Mouse (Mus musculus) MEL (cell line): ENCODE measurements around the gene Ntrk3. TPM values are rescaled to one million over a fixed set of nuclear protein-coding genes. Genes with fewer than 3 reads are reported as not detected.

Experiments
- DNase-seq: peaks from one replicate; pipeline ENCODE4 v3.0.0; 2011; ENCODE audit warnings: low read depth, low spot score
- H3K27ac ChIP-seq: 2 replicates; pipeline ENCODE4 v1.5.1; 2012; ENCODE audit warnings: low read depth, mild to moderate bottlenecking, control low read depth, low read length, moderate library complexity; ENCODE audit not compliant: control insufficient read depth
- H3K27me3 ChIP-seq, 2 experiments: fragments of 150-350 bp in 1 of 2; sonication (generic) in 1 of 2; 2 replicates each; pipeline ENCODE4 v1.6.1; 2012; ENCODE audit warnings: low read length in 2 of 2, mild to moderate bottlenecking in 2 of 2, improper control_type of control experiment in 1 of 2, moderate library complexity in 1 of 2; ENCODE audit not compliant: insufficient read depth in 2 of 2, control insufficient read depth in 1 of 2
- H3K36me3 ChIP-seq, 2 experiments: 2 replicates each; pipeline ENCODE4 v1.6.1; 2012 to 2014; ENCODE audit warnings: low read length in 2 of 2, improper control_type of control experiment in 1 of 2, inconsistent platforms in 1 of 2, mild to moderate bottlenecking in 1 of 2; ENCODE audit not compliant: insufficient read depth in 2 of 2, control insufficient read depth in 1 of 2
- H3K4me1 ChIP-seq, 2 experiments: fragments of 150-350 bp in 1 of 2; sonication (generic) in 1 of 2; 2 replicates each; pipeline ENCODE4 v1.6.1; 2012; ENCODE audit warnings: low read length in 2 of 2, improper control_type of control experiment in 1 of 2, mild to moderate bottlenecking in 1 of 2; ENCODE audit not compliant: insufficient read depth in 2 of 2, control insufficient read depth in 1 of 2
- H3K4me3 ChIP-seq, 2 experiments: fragments of 150-350 bp in 1 of 2; sonication (generic) in 1 of 2; 2 replicates each; pipeline ENCODE4 v1.5.1; 2012; ENCODE audit warnings: low read depth in 2 of 2, low read length in 2 of 2, mild to moderate bottlenecking in 2 of 2, moderate library complexity in 2 of 2, control low read depth in 1 of 2, improper control_type of control experiment in 1 of 2; ENCODE audit not compliant: control insufficient read depth in 1 of 2, insufficient read depth in 1 of 2
- H3K79me2 ChIP-seq: 2 replicates; pipeline ENCODE4 v1.6.1; 2012; ENCODE audit warnings: mild to moderate bottlenecking, low read length, moderate library complexity; ENCODE audit not compliant: control insufficient read depth, poor library complexity, insufficient read depth
- H3K9ac ChIP-seq: 2 replicates; pipeline ENCODE4 v1.6.1; 2012; ENCODE audit warnings: low read depth, mild to moderate bottlenecking, control low read depth, low read length, moderate library complexity; ENCODE audit not compliant: control insufficient read depth, poor library complexity, severe bottlenecking
- H3K9me3 ChIP-seq: fragments of 150-350 bp; sonication (generic); replicated peaks from 2 replicates; pipeline ENCODE4 v1.6.1; 2012; ENCODE audit warnings: mild to moderate bottlenecking, low read length, improper control_type of control experiment, moderate library complexity; ENCODE audit not compliant: insufficient read depth
- BHLHE40 ChIP-seq: IDR thresholded peaks from 2 replicates; pipeline ENCODE4 v1.6.1; 2012; ENCODE audit warnings: low read depth, mild to moderate bottlenecking, inconsistent platforms, low read length, improper control_type of control experiment, borderline replicate concordance
- CHD1 ChIP-seq: IDR thresholded peaks from 2 replicates; pipeline ENCODE4 v1.6.1; 2012; ENCODE audit warnings: low read depth, mild to moderate bottlenecking, inconsistent platforms, low read length, improper control_type of control experiment
- CHD2 ChIP-seq: IDR thresholded peaks from 2 replicates; pipeline ENCODE4 v1.6.1; 2011; ENCODE audit warnings: low read length, improper control_type of control experiment
- CTCF ChIP-seq, 3 experiments: IDR thresholded peaks in 2 of 3; conservative IDR thresholded peaks in 1 of 3; 2 replicates each; pipeline ENCODE4 v1.5.1; 2011 to 2012; ENCODE audit warnings: low read length in 3 of 3, low read depth in 2 of 3, mild to moderate bottlenecking in 2 of 3, improper control_type of control experiment in 1 of 3, inconsistent platforms in 1 of 3, mixed read lengths in 1 of 3, moderate library complexity in 1 of 3; ENCODE audit not compliant: control insufficient read depth in 1 of 3, insufficient read depth in 1 of 3, poor library complexity in 1 of 3, severe bottlenecking in 1 of 3
- E2F4 ChIP-seq: IDR thresholded peaks from 2 replicates; pipeline ENCODE4 v1.6.1; 2011; ENCODE audit warnings: low read depth, low read length, improper control_type of control experiment, borderline replicate concordance
- ELF1 ChIP-seq: IDR thresholded peaks from 2 replicates; pipeline ENCODE4 v1.6.1; 2014; ENCODE audit warnings: low read depth, mild to moderate bottlenecking, inconsistent platforms, low read length, improper control_type of control experiment, moderate library complexity
- EP300 ChIP-seq, 2 experiments: IDR thresholded peaks; 2 replicates each; pipeline ENCODE4 v1.6.1; 2011; ENCODE audit warnings: improper control_type of control experiment in 2 of 2, low read length in 2 of 2, low read depth in 1 of 2, mild to moderate bottlenecking in 1 of 2
- ETS1 ChIP-seq: IDR thresholded peaks from 2 replicates; pipeline ENCODE4 v1.6.1; 2012; ENCODE audit warnings: low read depth, mild to moderate bottlenecking, inconsistent platforms, low read length, improper control_type of control experiment, moderate library complexity
- GABPA ChIP-seq: IDR thresholded peaks from 2 replicates; pipeline ENCODE4 v1.6.1; 2012; ENCODE audit warnings: low read depth, mild to moderate bottlenecking, inconsistent platforms, low read length, improper control_type of control experiment, moderate library complexity
- GATA1 ChIP-seq: IDR thresholded peaks from 2 replicates; pipeline ENCODE4 v1.6.1; 2011; ENCODE audit warnings: low read depth, low read length, improper control_type of control experiment
- HCFC1 ChIP-seq: IDR thresholded peaks from 2 replicates; pipeline ENCODE4 v1.6.1; 2012; ENCODE audit warnings: low read depth, mild to moderate bottlenecking, inconsistent platforms, low read length, improper control_type of control experiment, moderate library complexity
- JUND ChIP-seq: IDR thresholded peaks from 2 replicates; pipeline ENCODE4 v1.6.1; 2011; ENCODE audit warnings: low read depth, mild to moderate bottlenecking, improper control_type of control experiment, low read length
- KAT2A ChIP-seq: conservative IDR thresholded peaks from 2 replicates; pipeline ENCODE4 v1.6.1; 2012; ENCODE audit warnings: low read depth, low read length, improper control_type of control experiment, inconsistent platforms
- MAZ ChIP-seq: IDR thresholded peaks from 2 replicates; pipeline ENCODE4 v1.6.1; 2012; ENCODE audit warnings: low read depth, mild to moderate bottlenecking, inconsistent platforms, low read length, improper control_type of control experiment
- MEF2A ChIP-seq: IDR thresholded peaks from 2 replicates; pipeline ENCODE4 v1.6.1; 2014; ENCODE audit warnings: low read depth, mild to moderate bottlenecking, inconsistent platforms, low read length, improper control_type of control experiment; ENCODE audit not compliant: poor library complexity, insufficient replicate concordance, severe bottlenecking; ENCODE audit errors: extremely low read depth
- MXI1 ChIP-seq: IDR thresholded peaks from 2 replicates; pipeline ENCODE4 v1.6.1; 2011; ENCODE audit warnings: mild to moderate bottlenecking, low read depth, low read length, improper control_type of control experiment
- MYB ChIP-seq: IDR thresholded peaks from 2 replicates; pipeline ENCODE4 v1.6.1; 2011; ENCODE audit warnings: mild to moderate bottlenecking, low read depth, low read length, improper control_type of control experiment
- MYC ChIP-seq: IDR thresholded peaks from 2 replicates; pipeline ENCODE4 v1.6.1; 2011; ENCODE audit warnings: low read depth, mild to moderate bottlenecking, low read length, improper control_type of control experiment, moderate library complexity
- NELFE ChIP-seq: IDR thresholded peaks from 2 replicates; pipeline ENCODE4 v1.6.1; 2011; ENCODE audit warnings: low read depth, low read length, improper control_type of control experiment
- POLR2A ChIP-seq, 2 experiments: IDR thresholded peaks; 2 replicates each; pipeline ENCODE4 v1.6.1; 2011 to 2012; ENCODE audit warnings: low read length in 2 of 2, mild to moderate bottlenecking in 2 of 2, control low read depth in 1 of 2, improper control_type of control experiment in 1 of 2, low read depth in 1 of 2, moderate library complexity in 1 of 2; ENCODE audit not compliant: control insufficient read depth in 1 of 2, insufficient read depth in 1 of 2, poor library complexity in 1 of 2
- POLR2AphosphoS2 ChIP-seq: IDR thresholded peaks from 2 replicates; pipeline ENCODE4 v1.6.1; 2011; ENCODE audit warnings: low read length, improper control_type of control experiment
- POLR2AphosphoS5 ChIP-seq: IDR thresholded peaks from 2 replicates; pipeline ENCODE4 v1.6.1; 2012; ENCODE audit warnings: low read depth, borderline replicate concordance, mild to moderate bottlenecking, inconsistent platforms, low read length, moderate library complexity, mixed read lengths
- RAD21 ChIP-seq: IDR thresholded peaks from 2 replicates; pipeline ENCODE4 v1.6.1; 2011; ENCODE audit warnings: mild to moderate bottlenecking, low read depth, low read length, improper control_type of control experiment
- RCOR1 ChIP-seq: IDR thresholded peaks from 2 replicates; pipeline ENCODE4 v1.6.1; 2012; ENCODE audit warnings: low read depth, mild to moderate bottlenecking, inconsistent platforms, low read length, improper control_type of control experiment
- SIN3A ChIP-seq: IDR thresholded peaks from 2 replicates; pipeline ENCODE4 v1.6.1; 2012; ENCODE audit warnings: low read length, improper control_type of control experiment, inconsistent platforms
- SMC3 ChIP-seq: IDR thresholded peaks from 2 replicates; pipeline ENCODE4 v1.6.1; 2011; ENCODE audit warnings: low read depth, low read length, improper control_type of control experiment
- TAL1 ChIP-seq: IDR thresholded peaks from 2 replicates; pipeline ENCODE4 v1.6.1; 2012; ENCODE audit warnings: mild to moderate bottlenecking, inconsistent platforms, low read length, moderate library complexity, mixed read lengths
- TBP ChIP-seq: IDR thresholded peaks from 2 replicates; pipeline ENCODE4 v1.8.0; 2011; ENCODE audit warnings: low read depth, low read length, improper control_type of control experiment
- TCF12 ChIP-seq: IDR thresholded peaks from 2 replicates; pipeline ENCODE4 v1.6.1; 2014; ENCODE audit warnings: low read depth, mild to moderate bottlenecking, inconsistent platforms, low read length, improper control_type of control experiment, moderate library complexity
- UBTF ChIP-seq: IDR thresholded peaks from 2 replicates; pipeline ENCODE4 v1.6.1; 2012; ENCODE audit warnings: low read depth, mild to moderate bottlenecking, inconsistent platforms, low read length, improper control_type of control experiment, moderate library complexity, borderline replicate concordance; ENCODE audit not compliant: insufficient read depth
- USF1 ChIP-seq: IDR thresholded peaks from 2 replicates; pipeline ENCODE4 v1.6.1; 2014; ENCODE audit warnings: low read depth, mild to moderate bottlenecking, inconsistent platforms, low read length, improper control_type of control experiment, moderate library complexity
- USF2 ChIP-seq, 2 experiments: IDR thresholded peaks; 2 replicates each; pipeline ENCODE4 v1.6.1; 2011 to 2012; ENCODE audit warnings: improper control_type of control experiment in 2 of 2, low read length in 2 of 2, borderline replicate concordance in 1 of 2, inconsistent platforms in 1 of 2, low read depth in 1 of 2, mild to moderate bottlenecking in 1 of 2; ENCODE audit not compliant: insufficient read depth in 1 of 2
- ZC3H11A ChIP-seq: IDR thresholded peaks from 2 replicates; pipeline ENCODE4 v1.6.1; 2012; ENCODE audit warnings: low read depth, mild to moderate bottlenecking, inconsistent platforms, low read length, improper control_type of control experiment
- ZMIZ1 ChIP-seq: IDR thresholded peaks from 2 replicates; pipeline ENCODE4 v1.6.1; 2012; ENCODE audit warnings: low read depth, mild to moderate bottlenecking, inconsistent platforms, low read length, improper control_type of control experiment, moderate library complexity
- ZNF384 ChIP-seq: IDR thresholded peaks from 2 replicates; pipeline ENCODE4 v1.6.1; 2012; ENCODE audit warnings: low read depth, mild to moderate bottlenecking, inconsistent platforms, low read length, improper control_type of control experiment
- polyA plus RNA-seq, 2 experiments: library from polyadenylated mRNA; stranded (reverse) in 1 of 2; unstranded in 1 of 2; fragments of >175 nt in 1 of 2; fragments of >200 nt in 1 of 2; gene quantifications; 2 replicates each; pipeline versions ENCODE4 v1.2.1 to v1.2.4; 2012; ENCODE audit warnings: low replicate concordance in 2 of 2, low read depth in 1 of 2; ENCODE audit not compliant: insufficient read length in 2 of 2, insufficient read depth in 1 of 2, missing spikeins in 1 of 2
- total RNA-seq: library from RNA; depleted of rRNA; stranded (reverse); fragments of 300-350 nt; gene quantifications from 2 replicates; pipeline ENCODE4 v1.2.3, GENCODE M21; 2012

Ntrk3 gene
- total and polyA plus RNA-seq, 3 experiments, result 0.04 TPM; not detected in 2

DNA sequence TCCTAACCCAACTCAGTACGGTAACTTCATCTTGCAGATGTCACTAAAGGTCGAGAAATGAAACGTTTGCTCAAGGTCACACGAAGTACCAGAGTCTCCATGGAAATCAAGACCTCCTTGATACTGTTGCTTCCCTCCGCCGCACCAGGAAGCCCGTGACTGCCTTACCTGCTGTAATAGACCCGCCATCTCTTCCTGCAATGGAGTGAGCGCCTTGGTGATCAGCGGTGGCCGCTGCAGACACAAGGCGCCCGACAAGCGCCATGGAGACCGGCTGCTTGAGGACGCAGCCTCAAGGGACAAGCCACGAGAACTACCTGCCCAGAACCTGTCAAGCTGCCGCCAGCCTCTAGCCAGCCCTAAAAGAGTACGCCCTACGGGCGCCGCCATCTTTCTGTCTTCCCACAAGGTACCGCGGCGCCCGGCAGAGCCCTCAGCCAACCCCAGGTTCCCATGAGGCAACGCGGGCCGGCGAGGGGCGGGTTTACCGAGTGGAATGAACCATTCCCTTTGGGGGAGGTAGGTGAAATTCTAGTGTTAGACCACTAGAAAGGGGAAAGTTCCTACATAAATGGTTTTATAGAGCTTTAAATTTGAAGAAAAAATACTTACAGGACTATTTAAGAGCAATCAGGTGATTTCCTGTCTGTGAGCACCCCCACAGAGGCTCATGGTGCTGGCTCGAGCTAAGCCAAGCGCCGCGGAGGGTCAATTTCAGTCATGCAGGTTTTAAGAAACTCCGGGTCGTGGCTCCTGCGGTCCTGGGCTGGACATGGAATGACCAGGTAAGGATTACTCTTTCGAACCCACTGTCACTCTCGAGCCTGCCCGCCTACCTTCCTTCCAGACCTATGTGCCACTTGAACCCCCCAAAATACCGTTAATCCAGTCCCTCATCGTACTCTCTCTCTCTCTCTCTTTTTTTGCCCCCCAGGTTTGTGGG, 45.1 kb upstream of the Ntrk3 start, which contains the start of the genes Mrps11 and Mrpl46:
Gene Mrps11 (plus strand): TSS at position 481 of the 943 bp plus-strand sequence.
Gene Mrpl46 (minus strand): TSS at position 893 of the 943 bp plus-strand sequence.
- peak within 1 kb of the TSS; percentile 83 for H3K9ac ChIP-seq
- peaks cover 16% of the 10 kb centered on the region for H3K79me2 ChIP-seq
- peak; percentile 91 for DNase-seq
- no peaks in the 10 kb centered on the region; a peak in 2 of 4 replicates for H3K4me1 ChIP-seq
- H3K27me3 ChIP-seq, result no peaks in the 10 kb centered on the region
- H3K9me3 ChIP-seq, result no peaks in the 10 kb centered on the region
- peak within 1 kb of the TSS; percentile 71 to 81 for H3K4me3 ChIP-seq
- H3K27ac ChIP-seq, result peak within 1 kb of the TSS; percentile 75
- peaks cover 2 to 8% of the 10 kb centered on the region in 2 experiments; a peak in 3 of 4 replicates for H3K36me3 ChIP-seq
- TF ChIP-seq POLR2AphosphoS5 (no peak), GABPA (no peak), MYB (no peak), JUND (no peak; the same call in 1 of the 2 replicates), SIN3A (peak; percentile 91), CHD2 (no peak), SMC3 (no peak), RAD21 (no peak), ZNF384 (no peak), UBTF (no peak), TBP (peak; percentile 81), E2F4 (no peak), TAL1 (no peak), GATA1 (no peak), ZMIZ1 (0 out of 2 replicates have a peak, but pooled peaks have one; percentile 53), USF2 (IDR thresholded peaks at IDR 0.05; ENCODE audit: borderline replicate concordance in 1 of 2, insufficient read depth in 1 of 2, low read depth in 1 of 2, low read length in 2 of 2) (no peak), CHD1 (peak; percentile 100), POLR2AphosphoS2 (no peak), ETS1 (no peak), RCOR1 (no peak), MXI1 (peak; percentile 90), HCFC1 (peak; percentile 95), MAZ (no peak), KAT2A (peak; percentile 82), NELFE (peak; percentile 67), USF1 (no peak), MYC (peak; percentile 66; the same call in 1 of the 2 replicates), MEF2A (no peak), ELF1 (peak; percentile 56), POLR2A (IDR thresholded peaks at IDR 0.05; ENCODE audit: control insufficient read depth in 1 of 2, insufficient read depth in 1 of 2, low read depth in 1 of 2, low read length in 2 of 2, poor library complexity in 1 of 2) (peak; percentile 51 to 90), TCF12 (peak; percentile 55), EP300 (IDR thresholded peaks at IDR 0.05; ENCODE audit: low read depth in 1 of 2, low read length in 2 of 2) (0 out of 4 replicates have a peak, but pooled peaks of 1 of the 2 experiments have one; percentile 14), CTCF (IDR thresholded peaks at IDR 0.05 in 2 of 3, conservative IDR thresholded peaks at IDR 0.05 in 1 of 3; ENCODE audit: control insufficient read depth in 1 of 3, insufficient read depth in 1 of 3, low read depth in 2 of 3, low read length in 3 of 3, poor library complexity in 1 of 3, severe bottlenecking in 1 of 3) (no peak), ZC3H11A (no peak), BHLHE40 (0 out of 2 replicates have a peak, but pooled peaks have one; percentile 30)
